Mouse (Mus musculus) layer of hippocampus, adult 11-12 months (tissue): ENCODE data around the gene Upk3b.

Experiments
- DNase-seq: peaks from one replicate; pipeline ENCODE4 v3.0.0; 2022; ENCODE audit warnings: low spot score

Gene Upk3b

DNA sequence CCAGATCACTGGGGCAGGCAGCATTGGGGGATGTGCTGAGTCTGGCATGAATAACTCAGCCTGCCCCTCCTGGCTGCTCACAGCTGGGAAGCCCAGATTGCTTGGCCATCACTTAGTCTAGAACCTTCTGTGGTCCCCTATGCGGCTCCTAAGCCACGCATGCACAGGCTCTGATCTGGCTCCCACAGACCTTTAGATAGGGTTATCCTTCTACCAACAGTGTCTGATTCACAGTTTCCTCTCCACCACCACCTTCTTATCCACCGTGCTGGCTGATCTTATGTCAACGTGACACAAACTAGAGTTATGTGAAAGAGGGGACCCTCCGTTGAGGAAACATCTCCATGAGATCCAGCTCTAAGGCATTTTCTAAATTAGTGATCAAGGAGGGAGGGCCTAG is 36.8 kb downstream of the Upk3b start:
- no peak for DNase-seq

- DNase-seq = no peak
These were observed 38.0 kb downstream of the Upk3b start for GRCm38 (mm10) chr5:136076284-136076683.

DNA sequence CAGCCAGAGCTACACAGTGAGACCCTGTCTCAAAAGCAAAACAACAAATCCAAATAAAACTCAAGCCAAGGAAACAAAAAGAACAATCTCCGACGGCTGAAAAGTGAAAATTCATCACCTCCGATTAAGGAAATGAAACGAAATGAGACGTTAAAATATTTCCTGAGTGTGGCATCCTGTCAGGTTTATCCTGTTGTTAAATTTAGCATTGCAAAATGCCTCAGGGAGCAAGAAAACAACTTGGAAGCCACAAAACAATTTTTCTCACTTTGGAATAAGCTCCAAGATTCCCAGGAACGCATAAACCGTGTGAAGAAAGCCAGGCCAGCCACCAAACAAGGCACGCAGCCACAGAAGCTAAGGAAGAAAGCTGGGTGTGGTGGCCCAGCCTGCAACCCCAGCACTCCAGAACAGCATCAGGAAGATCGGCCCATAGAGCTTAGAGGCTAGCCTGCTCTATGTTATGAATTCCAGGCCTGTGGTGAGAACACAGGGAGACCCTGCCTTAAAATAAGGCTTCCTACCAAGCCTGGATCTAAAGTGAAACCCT is 38.8 kb downstream of the Upk3b start:
- DNase-seq = no peak

DNA sequence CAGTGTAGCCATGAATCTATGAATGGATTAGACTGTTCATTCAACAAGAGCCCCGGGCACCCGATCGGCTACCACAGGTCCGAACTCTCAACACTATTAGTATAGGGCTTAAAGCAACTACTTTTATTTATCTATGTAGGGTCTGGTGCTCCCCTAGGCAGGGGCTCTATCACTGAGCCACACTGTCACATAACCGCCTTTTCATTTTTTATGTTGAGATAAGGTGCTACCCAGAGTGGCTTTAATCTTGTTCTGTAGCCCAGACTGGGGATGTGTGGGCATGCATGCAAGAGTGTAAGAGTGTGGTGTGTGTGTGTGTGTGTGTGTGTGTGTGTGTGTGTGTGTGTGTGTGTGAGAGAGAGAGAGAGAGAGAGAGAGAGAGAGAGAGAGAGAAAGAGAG is 39.8 kb downstream of the Upk3b start:
- DNase-seq = no peak

- no peak for DNase-seq
These were observed 44.0 kb downstream of the Upk3b start for GRCm38 (mm10) chr5:136082345-136082744.

- DNase-seq = peak; percentile 95
These were observed 45.4 kb downstream of the Upk3b start, which contains the start of gene Rasa4 for GRCm38 (mm10) chr5:136083669-136084107. Gene Rasa4 (plus strand): TSS chr5:136083916.

DNA sequence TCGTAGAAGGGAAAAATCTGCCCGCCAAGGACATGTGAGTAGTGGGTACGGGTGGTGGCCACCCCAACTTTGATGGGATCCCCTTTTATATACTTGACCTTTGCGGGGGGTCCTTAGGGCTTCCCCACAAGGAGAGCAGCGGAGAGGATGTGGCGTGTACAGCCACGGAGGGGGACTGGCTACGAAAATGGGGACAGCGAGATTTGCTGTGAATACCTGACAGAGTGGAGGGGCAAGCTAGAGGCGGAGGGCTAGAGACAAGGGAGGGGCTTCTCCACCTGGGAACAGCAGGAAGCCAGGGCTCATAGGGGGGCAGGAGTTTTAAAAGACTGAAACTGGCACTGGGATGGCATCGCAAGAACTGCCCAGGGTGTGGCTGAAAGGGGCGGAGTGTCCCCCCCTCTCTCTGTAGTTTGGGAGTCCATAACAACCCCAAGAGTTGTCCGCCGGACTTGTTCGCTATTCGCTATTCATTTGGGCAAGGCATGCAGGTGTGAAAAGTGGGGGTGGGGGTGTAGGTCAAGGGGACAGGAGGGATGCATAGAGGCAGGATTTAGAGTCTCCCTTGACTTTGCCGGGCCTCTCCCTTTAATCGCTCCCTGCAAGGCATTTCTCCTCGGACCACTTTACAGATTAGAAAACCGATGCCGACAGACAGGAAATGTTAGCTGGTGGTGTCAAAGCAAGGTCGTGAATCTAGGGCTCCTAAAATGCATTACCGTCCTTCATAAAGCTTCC is 46.0 kb downstream of the Upk3b start:
- no peak for DNase-seq

DNA sequence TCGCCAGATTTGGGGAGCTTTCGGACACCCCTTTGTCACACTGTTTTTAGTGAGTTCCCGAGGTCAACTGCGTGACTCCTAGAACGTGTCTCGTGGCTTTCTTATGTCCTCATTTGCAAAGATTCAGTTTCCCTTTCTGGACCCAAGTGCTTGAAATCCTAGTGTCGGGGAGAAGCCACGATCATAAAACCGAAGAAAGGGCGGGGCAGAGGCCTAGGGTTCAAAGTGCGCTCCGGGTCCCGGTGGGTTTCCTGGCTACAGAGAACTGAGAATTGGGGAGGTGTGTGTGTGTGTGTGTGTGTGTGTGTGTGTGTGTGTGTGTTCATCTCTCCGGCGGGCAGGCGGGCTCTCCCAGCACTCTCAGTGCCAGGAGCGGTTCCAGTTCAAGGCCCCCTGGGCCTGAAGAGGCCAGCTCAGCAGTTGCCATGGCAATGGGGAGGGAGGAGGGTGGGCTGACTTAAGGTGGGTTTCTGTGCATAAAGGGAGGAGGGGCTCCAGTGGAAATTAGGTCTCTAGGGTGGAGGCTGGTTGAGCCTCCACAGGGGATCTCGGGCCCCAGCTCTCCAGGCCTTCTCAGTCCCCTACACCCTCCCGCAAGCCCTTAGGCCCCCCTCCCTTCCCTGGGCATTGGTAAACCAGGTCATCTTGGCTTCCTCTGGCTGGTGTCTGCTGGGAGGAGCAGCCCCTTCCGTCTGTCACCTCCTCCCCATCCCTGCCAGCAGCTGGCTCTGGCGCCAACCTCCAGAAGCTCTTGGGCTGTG is 46.8 kb downstream of the Upk3b start:
- no peak for DNase-seq

DNA sequence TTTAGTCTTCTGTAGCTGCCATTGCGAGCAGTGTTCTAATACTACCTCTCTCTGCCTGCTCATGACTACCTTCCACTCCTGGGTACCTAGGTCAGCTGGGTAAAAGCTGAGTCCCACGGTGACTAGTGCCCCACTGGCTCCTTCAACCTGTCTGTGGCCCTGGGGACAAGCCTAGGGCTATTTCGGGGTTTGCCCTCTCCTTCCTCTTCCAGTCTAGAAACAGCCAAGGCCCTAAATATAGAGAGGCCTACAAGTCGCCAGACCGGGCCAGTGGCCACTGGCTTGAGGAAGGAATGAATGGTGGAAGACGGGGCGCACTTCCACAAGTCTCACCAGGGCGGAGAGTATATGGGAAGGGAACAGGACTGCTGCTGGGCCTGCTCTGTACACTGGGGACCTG is 48.0 kb downstream of the Upk3b start:
- peak; percentile 20 for DNase-seq

DNA sequence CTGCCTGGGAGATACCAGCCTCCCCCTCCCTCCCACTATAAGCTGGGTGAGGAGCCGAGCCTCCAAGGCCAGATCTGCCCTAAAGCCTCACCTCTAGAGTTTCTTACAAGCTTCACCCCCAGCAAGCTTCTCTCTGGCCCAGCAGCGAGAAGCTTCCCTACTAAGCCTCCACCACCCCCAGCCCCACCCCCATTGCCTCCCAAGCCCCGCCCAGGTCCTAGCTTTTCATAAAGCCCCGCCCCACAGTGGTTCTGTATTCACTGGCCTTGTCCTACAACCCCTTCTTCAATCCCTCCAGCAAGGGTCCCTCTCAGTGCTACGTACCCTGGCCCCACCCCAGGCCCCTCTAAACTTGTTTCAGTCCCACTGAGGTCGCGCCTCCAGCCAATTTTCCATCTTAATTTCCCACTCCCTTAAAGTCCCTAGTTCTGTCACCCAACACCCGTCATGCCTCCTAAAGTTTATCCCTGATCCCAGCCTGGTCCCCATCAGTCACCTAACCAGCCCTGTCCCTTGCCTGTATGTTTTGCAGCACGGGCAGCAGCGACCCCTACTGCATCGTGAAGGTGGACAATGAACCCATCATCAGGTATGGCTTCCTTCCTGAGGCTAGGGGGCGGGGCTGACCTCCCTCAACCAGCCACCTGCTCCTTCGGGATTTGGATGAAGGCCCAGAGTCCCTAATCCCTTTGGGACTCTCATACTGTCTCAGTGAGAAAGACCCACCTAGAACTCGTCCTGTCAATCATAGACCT is 50.7 kb downstream of the Upk3b start:
- no peak for DNase-seq

DNA sequence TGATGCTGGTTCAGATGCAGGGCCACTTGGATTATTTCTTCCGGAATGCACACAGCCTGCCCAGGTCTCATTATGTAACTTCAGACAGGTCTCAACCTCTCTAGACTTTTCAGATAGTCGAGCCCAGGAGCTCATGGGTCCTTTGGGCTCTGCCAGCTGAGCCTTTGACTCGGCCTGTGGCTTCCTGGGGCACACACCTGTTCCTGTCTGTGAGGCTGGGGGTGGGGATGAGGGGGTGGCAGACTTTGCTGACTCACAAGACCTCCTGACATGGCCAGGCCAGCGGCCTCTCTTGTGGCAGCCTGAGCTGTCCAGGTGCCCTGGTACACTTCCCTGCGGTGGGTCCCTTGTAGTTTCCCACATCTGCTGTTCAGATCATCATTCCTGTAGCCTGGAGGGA is 53.6 kb downstream of the Upk3b start:
- no peak for DNase-seq

- DNase-seq = peak; percentile 28
These were observed 56.1 kb downstream of the Upk3b start for GRCm38 (mm10) chr5:136094249-136095010.

GRCm38 (mm10) chr5:136095089-136095488 is 56.8 kb downstream of the Upk3b start:
- DNase-seq = no peak
